Mouse (Mus musculus): ENCODE results near the gene Kcnc2.

GRCm38 (mm10) chr10:112269939-112270781 is 761 bp upstream of the Kcnc2 start:
- TF ChIP-seq POLR2A (IDR thresholded peaks at IDR 0.05; ENCODE audit: insufficient read length, low read depth) (peak; percentile 58), POLR2AphosphoS2 (IDR thresholded peaks at IDR 0.05; ENCODE audit: insufficient read length, low read depth) (peak; percentile 20), E2F4 (IDR thresholded peaks at IDR 0.05; ENCODE audit: insufficient read depth) (no peak), USF1 (IDR thresholded peaks at IDR 0.05; ENCODE audit: low read depth) (no peak), MYOG (IDR thresholded peaks at IDR 0.05; ENCODE audit: control insufficient read depth in 1 of 3, insufficient read depth in 1 of 3, insufficient read length in 2 of 3, low read depth in 2 of 3) (peak in 1 of 3 experiments; percentile 3)
